Mouse (Mus musculus) granulocyte monocyte progenitor cell, adult 5-6 weeks (primary cell): ENCODE results near the gene Rbm41. TPM values are rescaled to one million over a fixed set of nuclear protein-coding genes. Genes with fewer than 3 reads are reported as not detected.
A peak's percentile ranks its signal among the peaks of the same experiment; 100 is the strongest.

Experiments used
- ATAC-seq: replicated peaks from 2 replicates; pipeline ENCODE4 v1.8.0; 2016; ENCODE audit warnings: mild to moderate bottlenecking, moderate TSS enrichment, inconsistent platforms; ENCODE audit not compliant: poor library complexity, severe bottlenecking
- total RNA-seq, 2 experiments: library from RNA; stranded (forward) in 1 of 2; stranded (reverse) in 1 of 2; fragments of 200-712, 200-1000 nt in 1 of 2; fragments of >200 nt in 1 of 2; fragmentation: Nextera tagmentation in 1 of 2; gene quantifications; 2 replicates each; pipeline ENCODE4 v1.2.3; 2014 to 2017

Rbm41 gene
- 12.1 and 13.5 TPM in 2 replicates for total RNA-seq (2014; fragmentation: Nextera tagmentation)
- 10.0 and 14.0 TPM in 2 replicates for total RNA-seq (2017)

DNA sequence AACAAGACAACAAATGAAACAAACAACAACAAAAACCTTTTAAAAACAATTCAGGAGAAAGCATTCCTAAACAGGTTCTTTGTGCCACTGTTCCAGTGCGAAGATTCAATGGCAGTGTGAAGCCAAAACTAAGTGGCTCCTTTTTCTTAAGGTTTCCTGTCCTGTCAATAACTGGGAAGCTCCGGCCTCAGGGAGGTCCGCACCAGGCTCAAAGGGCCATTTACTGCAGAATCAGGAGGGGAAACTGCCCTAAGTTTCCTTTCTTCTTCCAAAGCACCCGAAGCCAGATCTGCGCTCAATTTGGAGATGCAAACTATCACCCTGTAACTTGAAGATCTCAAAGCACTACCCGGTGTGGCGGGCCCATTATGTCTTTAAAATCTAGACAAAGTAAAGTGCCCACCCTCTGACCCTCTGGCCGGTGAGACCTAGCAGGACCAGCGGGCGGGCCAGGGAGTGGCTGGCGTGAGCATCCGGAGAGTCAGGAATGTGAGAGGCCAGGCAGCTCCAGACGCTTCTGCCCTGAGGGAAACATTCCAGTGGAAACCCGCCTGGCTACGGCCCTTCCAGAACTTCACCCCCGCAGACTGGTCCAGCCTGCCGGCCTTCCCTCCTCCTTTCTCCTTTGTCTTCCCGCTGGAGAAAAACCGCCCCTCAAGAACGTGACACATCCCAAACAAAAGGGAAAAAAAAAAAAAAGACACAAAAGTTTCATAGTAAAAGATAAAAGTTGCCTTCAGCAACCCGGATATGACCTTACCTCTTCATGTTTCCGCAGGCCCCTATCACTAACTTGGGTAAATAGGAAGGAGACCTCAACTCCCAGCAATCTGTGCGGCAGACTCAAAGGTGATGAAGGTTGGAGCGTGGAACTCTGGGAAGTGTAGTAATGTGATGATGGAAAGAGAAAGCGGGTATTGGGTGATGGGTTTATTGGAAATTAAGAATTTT lies at the start of gene Rbm41:
Gene Rbm41 (minus strand): TSS at position 856 of the 951 bp plus-strand sequence.
- ATAC-seq: peak; percentile 99

DNA sequence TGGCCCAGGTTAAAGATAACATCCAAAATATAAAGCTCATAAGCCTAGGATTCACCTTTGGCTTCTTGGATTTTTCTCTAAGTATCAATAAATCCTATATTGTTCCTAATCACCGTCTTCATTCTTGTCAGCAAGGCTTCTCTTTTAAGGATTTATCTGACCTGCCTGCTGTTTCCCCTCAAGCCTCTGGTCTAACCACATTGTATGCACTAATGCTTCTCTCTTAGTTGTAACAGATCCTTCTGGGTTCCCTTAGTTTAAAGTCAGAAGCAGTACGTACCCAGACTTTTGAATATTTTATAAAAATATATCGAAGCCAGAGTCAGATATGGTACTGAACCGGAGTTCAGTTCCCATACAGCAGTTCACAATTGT lies 283 bp upstream of the Rbm41 start:
- ATAC-seq: peak; percentile 41

- no peak for ATAC-seq
These were observed 16.3 kb downstream of the Rbm41 start for GRCm38 (mm10) chrX:139982115-139982514.

DNA sequence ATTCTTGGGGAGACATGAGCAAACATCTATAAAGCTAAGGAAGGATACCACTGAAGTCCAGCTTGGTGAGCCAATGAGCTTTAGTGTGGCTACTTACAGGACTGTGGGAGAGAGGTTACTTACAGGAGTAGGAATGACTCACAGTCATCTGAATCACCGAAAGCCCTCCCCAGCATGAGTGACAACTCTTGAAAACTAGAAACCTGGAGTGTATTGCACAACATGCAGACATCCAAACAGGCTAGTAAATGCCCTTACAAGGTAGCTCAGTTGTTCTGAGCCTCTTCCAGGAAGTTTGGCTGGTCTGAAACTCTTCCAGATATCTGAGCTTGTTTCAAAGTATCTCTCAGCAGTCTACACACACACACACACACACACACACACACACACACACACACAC lies 64.9 kb downstream of the Rbm41 start:
- no peak for ATAC-seq

DNA sequence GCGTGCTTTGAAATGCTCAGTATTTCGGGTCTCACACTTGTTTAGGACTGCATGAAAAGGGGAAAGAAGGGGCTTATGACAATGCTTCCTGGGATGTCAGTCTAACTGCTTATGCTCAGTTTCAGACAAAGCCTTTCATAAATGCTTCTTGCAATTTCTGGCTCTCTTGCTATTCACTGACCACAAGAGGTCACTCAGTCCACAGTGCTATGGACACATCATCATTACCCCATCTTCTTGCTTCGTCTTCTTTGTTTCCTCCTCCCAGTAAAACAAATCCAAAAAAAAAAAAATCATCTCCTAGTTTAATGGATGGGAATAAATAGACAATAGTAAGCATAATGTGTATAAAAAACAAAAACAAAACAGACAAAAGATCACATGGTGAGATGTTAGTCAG lies 65.9 kb downstream of the Rbm41 start:
- no peak for ATAC-seq

- ATAC-seq: no peak
These were observed 77.8 kb downstream of the Rbm41 start for GRCm38 (mm10) chrX:139920572-139920971.

- no peak for ATAC-seq
These were observed 107.0 kb downstream of the Rbm41 start for GRCm38 (mm10) chrX:139891387-139891786.

DNA sequence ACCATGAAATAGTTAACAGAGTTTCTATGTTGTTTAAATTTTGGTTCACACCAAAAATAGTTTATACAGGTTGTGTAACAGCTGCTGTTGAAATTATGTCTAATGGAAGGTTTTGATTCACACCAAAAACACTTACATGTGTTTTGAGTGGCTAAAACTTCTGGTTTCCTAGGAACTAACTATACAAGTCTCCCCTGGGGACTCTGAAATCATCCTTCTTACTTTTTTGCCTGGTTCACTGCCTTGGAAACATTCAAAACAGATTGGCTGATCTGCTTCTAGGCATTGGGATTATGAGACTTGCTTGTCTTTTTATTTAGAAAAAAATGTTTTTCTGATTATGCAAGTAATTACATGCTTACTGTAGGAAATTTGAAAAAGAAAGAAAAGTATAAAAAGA lies 115.2 kb downstream of the Rbm41 start:
- no peak for ATAC-seq

DNA sequence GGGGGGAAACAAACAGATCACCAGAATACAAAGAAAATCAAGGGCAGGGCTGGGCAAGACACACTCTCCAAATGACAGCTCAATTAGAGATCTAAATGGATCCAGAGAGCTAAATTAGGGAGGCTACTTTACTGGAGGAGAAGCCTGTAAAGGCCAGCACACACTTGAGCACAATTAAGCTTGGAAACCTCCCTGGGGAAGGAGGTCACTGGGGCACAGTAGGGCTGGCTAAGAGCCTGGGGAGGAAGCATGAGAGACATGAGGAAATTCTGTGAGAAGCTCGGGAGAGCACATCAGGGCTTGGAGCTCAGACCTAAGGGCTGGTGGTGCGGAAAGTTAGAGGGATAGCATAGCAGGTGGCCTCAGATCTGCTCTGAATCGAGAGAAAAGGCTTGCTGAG lies 120.5 kb downstream of the Rbm41 start:
- no peak for ATAC-seq

DNA sequence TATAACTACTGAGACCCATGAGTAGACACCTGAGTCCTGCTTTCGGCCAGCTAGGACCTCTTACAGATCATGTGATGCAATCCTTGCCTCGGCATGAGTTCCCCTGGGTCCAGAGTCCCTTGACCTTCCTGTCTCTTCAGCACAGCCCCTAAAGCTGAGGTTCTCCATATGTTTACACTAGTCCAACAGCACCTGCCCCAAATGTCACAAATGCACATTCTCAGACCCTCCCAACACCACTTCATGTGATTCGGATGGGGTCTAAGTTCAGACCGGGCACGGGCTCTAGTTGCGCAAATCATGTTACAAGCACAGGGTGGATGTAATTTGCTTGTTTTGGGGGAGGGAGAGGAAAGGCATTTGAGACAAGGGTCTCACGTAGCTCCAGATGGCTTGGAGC lies 121.3 kb downstream of the Rbm41 start:
- no peak for ATAC-seq

DNA sequence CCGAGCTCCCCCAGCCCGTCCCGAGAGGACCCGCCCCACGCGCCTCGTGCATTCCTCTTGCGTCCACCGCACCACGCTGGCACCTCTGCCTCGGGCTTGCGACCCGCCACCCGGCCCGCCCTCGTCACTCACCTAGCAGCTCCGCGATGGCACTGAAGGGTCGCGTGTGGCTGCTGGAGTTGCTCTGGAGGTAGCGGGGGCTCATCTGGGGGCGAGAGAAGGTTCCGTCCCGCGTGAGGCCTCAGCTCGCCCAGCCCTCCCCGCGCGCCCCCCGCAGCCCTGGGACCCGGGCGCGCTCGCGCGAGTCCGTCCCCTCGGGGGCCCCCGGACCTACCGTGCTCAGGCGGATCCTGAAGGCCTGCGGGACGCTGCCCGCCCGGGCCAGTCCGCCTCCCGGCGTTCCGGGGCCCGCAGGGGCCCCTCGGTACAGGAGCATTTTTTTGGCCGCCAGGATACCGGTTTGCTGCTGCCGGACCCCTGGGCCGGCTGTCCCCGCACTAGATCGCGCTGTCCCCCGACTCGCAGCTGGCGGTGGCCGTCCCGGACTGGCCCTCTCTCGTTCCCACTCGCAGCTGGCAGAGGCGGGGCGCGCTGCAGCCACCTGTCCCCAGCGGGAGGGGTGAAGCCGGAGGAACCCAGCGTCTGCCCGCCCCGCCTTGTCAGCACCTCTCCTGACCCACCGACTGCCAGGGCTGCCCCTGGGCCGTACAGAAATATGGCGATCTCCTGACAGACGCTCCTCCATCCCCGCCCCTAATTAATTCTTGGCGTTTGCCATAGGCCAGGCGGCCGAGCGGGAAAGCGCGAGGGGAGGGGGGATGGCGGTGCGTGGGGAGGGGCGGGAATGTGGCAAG lies 127.2 kb downstream of the Rbm41 start, which contains the start of gene Morc4:
Gene Morc4 (minus strand): TSS at position 740 of the 854 bp plus-strand sequence.
- ATAC-seq: peak; percentile 82

GRCm38 (mm10) chrX:139870300-139870711 lies 128.1 kb downstream of the Rbm41 start:
- ATAC-seq: peak; percentile 44; the same call in 1 of the 2 replicates

GRCm38 (mm10) chrX:139859402-139859801 lies 139.0 kb downstream of the Rbm41 start:
- no peak for ATAC-seq

DNA sequence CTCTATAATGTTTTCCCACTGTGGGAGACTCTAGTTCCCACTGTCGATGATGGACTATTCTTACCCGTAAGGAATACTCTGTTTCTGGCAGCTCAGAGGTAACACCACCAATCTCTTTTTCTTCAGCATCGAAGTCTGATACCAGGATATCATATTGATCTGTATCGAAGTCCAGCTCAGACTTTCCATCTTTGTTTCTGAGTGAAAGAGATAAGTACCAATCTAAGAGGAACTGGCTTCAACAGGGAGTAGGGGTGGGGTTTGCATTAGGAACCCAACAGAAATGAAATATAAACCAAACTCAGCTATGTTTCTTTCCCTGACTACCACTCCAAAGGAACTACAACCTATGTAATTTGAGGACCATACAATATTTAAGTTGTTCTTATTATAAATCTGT lies 143.6 kb downstream of the Rbm41 start:
- ATAC-seq: no peak

- no peak for ATAC-seq
These were observed 157.3 kb downstream of the Rbm41 start for GRCm38 (mm10) chrX:139841091-139841490.

Other genes with a start within 250 kb of the Rbm41 start
- gene Ripply1, start 216.2 kb downstream of the Rbm41 start, total RNA-seq (2014; fragmentation: Nextera tagmentation): not detected in 2 replicates
- not detected in 2 replicates for gene Ripply1, start 216.2 kb downstream of the Rbm41 start, total RNA-seq (2017)
- not detected in 2 replicates for gene Cldn2, start 197.8 kb downstream of the Rbm41 start, total RNA-seq (2014; fragmentation: Nextera tagmentation)
- not detected in 2 replicates for gene Cldn2, start 197.8 kb downstream of the Rbm41 start, total RNA-seq (2017)
- 2.6 and 6.1 TPM in 2 replicates for gene Morc4, start 126.9 kb downstream of the Rbm41 start, total RNA-seq (2014; fragmentation: Nextera tagmentation)
- 2.2 and 5.7 TPM in 2 replicates for gene Morc4, start 126.9 kb downstream of the Rbm41 start, total RNA-seq (2017)
- not detected in 2 replicates for gene Nup62cl, start 64.1 kb upstream of the Rbm41 start, total RNA-seq (2014; fragmentation: Nextera tagmentation)
- gene Nup62cl, start 64.1 kb upstream of the Rbm41 start, total RNA-seq (2017): not detected in 2 replicates
- gene Pih1h3b, start 64.3 kb upstream of the Rbm41 start, total RNA-seq (2014; fragmentation: Nextera tagmentation): not detected in 2 replicates
- not detected in 2 replicates for gene Pih1h3b, start 64.3 kb upstream of the Rbm41 start, total RNA-seq (2017)